Mouse (Mus musculus): ENCODE measurements around the gene Tmem51.
"Not testable (repeated sequence)": the region's sequence is repeated elsewhere in the genome, so short reads cannot be mapped to it uniquely, and the experiment has no call there.

The Tmem51 gene

GRCm38 (mm10) chr4:142024536-142024935 lies 59.6 kb downstream of the Tmem51 start:
- no peak for DNase-seq (ENCODE audit: low spot score)

- DNase-seq (ENCODE audit: low spot score): no peak
Observed at GRCm38 (mm10) chr4:142023166-142023565, 60.9 kb downstream of the Tmem51 start.

GRCm38 (mm10) chr4:142017686-142018085 lies 66.4 kb downstream of the Tmem51 start:
- DNase-seq (ENCODE audit: low spot score): no peak

GRCm38 (mm10) chr4:142014659-142015608 lies 69.2 kb downstream of the Tmem51 start, which contains the start of gene Fhad1:
TSS of gene Fhad1 (minus strand) at chr4:142015082.
- peak; percentile 88 for DNase-seq (ENCODE audit: low spot score)

- DNase-seq (ENCODE audit: low spot score): no peak
Observed at GRCm38 (mm10) chr4:142011236-142011635, 72.9 kb downstream of the Tmem51 start.

- DNase-seq (ENCODE audit: low spot score): no peak
Observed at GRCm38 (mm10) chr4:142010441-142010840, 73.7 kb downstream of the Tmem51 start.

- no peak for DNase-seq (ENCODE audit: low spot score)
Observed at GRCm38 (mm10) chr4:142008206-142008605, 75.9 kb downstream of the Tmem51 start.

GRCm38 (mm10) chr4:142000581-142000980 lies 83.5 kb downstream of the Tmem51 start:
- no peak for DNase-seq (ENCODE audit: low spot score)

GRCm38 (mm10) chr4:141999494-142000074 lies 84.5 kb downstream of the Tmem51 start:
- DNase-seq (ENCODE audit: low spot score): no peak

GRCm38 (mm10) chr4:141998282-141998821 lies 85.8 kb downstream of the Tmem51 start:
- peak; percentile 65 for DNase-seq (ENCODE audit: low spot score)

- no peak for DNase-seq (ENCODE audit: low spot score)
Observed at GRCm38 (mm10) chr4:141996880-141997279, 87.2 kb downstream of the Tmem51 start.

- DNase-seq (ENCODE audit: low spot score): no peak
Observed at GRCm38 (mm10) chr4:141996086-141996485, 88.0 kb downstream of the Tmem51 start.

- DNase-seq (ENCODE audit: low spot score): not testable (repeated sequence)
Observed at GRCm38 (mm10) chr4:141994062-141994471, 90.0 kb downstream of the Tmem51 start.

- DNase-seq (ENCODE audit: low spot score): no peak
Observed at GRCm38 (mm10) chr4:141993347-141994061, 90.6 kb downstream of the Tmem51 start.

GRCm38 (mm10) chr4:141992530-141993204 lies 91.4 kb downstream of the Tmem51 start:
- no peak for DNase-seq (ENCODE audit: low spot score)

- DNase-seq (ENCODE audit: low spot score): no peak
Observed at GRCm38 (mm10) chr4:141988178-141988577, 95.9 kb downstream of the Tmem51 start.

- DNase-seq (ENCODE audit: low spot score): no peak
Observed at GRCm38 (mm10) chr4:141983689-141984088, 100.4 kb downstream of the Tmem51 start.

- no peak for DNase-seq (ENCODE audit: low spot score)
Observed at GRCm38 (mm10) chr4:141981475-141981874, 102.6 kb downstream of the Tmem51 start.

Data from embryo, embryonic 10.5 days (tissue).